Mouse (Mus musculus) fibroblast of lung, adult 2 months (primary cell): ENCODE results near the gene Chgb.

Experiments
- DNase-seq: peaks from one replicate; pipeline ENCODE4 v3.0.0-alpha.2; 2011; ENCODE audit warnings: low read depth

Gene Chgb

DNA sequence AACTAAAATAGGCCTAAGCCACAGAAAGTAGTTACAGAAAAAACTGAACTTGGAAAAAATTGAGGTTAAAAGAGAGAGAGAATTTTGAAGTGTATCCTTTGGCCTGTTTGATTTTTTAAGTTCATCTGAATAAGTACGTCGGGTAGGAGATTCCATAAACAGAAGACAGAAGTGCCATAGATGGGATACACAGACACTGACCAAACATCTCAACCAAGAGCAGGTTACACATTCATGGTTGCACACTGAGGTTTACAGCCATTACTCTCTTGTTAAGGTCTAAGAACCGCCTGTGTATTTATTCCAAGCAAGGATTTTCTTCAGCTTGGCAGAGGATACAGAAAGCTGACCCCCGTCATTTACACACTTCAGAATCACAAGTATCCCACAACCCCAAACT lies at the start of gene Chgb:
Gene Chgb (plus strand): TSS at position 301 of the 400 bp plus-strand sequence.
- DNase-seq = no peak

DNA sequence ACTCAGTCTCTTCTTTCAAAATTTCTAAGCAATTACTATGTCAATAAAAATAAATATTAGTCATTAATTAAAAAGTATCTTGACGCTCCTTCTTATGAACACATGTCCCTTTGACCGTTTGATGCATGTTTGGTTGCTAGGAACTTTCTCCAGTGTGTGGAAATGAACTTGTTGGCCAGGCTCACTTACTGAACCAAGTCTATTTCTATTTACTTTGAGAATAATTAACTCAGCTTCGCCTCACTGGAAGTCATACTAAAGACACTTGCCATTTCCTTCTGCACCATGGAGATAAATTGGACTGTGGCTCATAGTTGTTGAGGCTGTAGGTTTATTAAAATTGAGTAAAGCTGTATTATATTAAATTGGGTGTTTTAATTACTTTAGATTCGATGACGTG lies 48.1 kb upstream of the Chgb start:
- no peak for DNase-seq

DNA sequence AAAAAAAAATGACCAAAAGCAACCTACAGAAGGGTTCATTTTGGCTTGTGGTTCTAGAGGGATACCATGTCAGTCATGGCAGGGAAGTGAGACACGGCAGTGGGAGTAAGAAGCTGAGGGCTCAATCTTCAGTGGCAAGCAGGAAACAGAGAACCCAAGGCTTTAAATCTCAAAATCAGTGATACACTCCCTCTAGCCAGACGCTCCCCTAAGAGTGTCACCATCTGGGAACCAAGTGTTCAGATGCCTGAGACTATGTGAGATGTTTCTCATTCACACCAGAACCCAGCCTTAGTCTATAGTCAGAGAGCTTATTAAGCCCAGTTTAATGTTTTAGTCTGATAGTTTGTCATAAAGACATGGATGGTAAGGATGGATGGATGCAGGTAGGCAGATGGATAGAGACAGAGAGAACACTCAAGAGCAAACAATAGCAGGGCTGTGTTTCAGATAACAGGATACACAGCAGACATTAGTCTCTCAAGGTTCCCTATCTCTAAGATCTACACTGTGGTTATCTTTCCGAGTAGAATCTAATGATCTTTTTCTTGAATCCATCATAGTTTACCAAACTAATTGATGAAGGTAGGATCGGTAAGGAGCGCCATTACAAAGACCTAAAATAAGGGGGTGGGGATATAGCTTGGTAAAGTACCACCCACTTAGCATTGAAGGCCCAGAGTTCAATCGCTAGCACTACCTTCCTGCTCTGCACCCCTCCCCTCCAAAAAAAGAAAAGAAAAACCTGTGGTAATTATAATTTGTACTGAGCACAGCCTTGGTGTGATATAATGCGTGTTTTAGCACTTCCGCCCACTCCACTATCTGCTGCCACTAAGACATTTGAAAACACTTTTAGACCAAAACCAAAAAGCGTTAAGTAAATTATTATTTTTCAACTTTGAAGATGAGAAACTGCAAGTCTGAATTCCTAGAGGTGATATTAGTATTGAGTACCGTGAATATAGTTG lies 47.2 kb upstream of the Chgb start:
- DNase-seq = no peak

DNA sequence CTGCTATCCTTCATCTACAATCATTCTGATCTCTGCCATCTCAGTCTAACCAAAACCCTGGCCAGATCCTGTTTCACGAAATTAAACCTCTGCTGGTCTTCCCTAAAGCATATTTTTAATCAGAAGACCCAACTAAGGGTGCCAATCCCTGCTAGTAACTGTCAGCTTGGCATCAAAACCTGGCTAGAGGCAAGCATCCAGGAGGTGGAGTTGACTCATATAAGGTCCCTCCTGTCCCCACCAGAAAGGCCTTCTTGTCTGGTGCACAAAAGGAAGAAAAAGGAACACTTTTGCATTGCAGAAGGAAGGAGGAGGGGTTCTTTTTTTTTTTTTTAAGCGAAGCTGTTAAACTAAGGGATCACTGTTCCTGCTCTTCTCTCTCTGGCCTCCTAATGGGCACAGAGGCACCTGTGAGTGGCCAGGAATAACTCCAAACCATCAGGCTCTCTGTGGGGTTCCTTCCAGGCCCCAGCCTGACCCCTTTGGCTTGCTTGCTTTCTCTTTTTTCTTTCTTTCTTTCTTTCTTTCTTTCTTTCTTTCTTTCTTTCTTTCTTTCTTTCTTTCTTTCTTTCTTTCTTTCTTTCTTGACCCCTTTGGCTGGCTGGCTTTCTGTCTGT lies 42.2 kb upstream of the Chgb start:
- DNase-seq = no peak

GRCm38 (mm10) chr2:132741862-132742347 lies 39.2 kb upstream of the Chgb start:
- no peak for DNase-seq

- no peak for DNase-seq
Measured at GRCm38 (mm10) chr2:132744866-132745265, 36.2 kb upstream of the Chgb start.

DNA sequence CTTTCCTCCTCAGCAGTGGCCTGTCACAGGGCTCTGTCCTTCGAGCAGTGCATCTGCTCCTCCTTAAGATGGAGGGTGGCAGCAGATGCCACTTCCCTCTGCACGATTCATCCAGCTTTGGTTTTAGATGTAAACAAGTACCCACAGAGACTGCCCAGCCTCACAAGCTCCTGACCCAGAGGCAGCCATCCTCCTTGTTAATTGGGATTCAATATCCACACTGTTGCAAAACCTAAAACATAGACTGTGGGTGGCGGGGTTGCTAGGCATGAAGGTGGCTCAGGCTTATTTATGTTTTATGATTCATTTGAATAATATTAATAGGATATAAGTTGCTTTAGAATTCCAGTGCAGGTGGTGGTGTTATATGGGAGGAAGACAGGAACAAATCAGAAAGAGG lies 35.0 kb upstream of the Chgb start:
- no peak for DNase-seq

- DNase-seq = no peak
Measured at GRCm38 (mm10) chr2:132750726-132751125, 30.4 kb upstream of the Chgb start.

GRCm38 (mm10) chr2:132751141-132752066 lies 29.7 kb upstream of the Chgb start:
- DNase-seq = no peak

DNA sequence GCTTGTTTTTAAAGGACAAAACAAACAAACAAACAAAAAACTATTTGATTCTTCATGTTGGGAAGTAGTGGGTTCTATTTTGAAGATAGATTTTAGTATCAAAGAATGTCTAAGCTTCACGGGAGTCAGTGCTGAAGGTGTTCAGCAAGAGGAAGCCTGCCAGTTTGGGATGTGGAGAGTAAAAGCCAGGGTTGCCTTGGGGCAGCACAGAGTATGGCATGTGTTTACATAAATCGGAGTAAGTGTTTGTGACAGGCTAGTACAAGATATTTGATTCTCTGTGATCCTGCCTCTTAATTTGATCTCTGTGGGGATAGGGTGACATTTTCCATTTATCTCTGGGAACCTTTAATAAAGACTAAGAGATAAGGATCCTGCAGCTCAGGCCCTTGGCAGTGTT lies 28.7 kb upstream of the Chgb start:
- no peak for DNase-seq

- no peak for DNase-seq
Measured at GRCm38 (mm10) chr2:132753137-132753536, 27.9 kb upstream of the Chgb start.

DNA sequence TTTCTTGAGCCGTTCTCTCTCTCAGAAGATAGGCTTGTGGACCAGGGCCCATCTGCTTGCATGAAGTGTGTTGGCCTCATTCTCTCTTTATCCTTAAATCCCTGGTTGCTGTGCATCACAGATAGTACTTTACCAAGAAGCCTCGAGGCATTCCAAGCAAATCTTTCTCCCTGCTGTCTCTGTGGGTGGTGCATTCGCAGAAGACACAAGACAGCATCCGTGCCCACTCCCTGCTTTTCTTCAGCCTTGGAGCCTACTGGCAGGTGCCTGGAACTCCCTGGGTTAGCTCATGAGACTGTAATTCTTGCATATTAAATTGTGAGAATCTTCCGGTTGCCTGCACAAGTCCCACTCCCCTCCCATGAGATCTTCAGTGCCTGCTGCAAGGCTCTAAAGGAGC lies 23.2 kb upstream of the Chgb start:
- no peak for DNase-seq

DNA sequence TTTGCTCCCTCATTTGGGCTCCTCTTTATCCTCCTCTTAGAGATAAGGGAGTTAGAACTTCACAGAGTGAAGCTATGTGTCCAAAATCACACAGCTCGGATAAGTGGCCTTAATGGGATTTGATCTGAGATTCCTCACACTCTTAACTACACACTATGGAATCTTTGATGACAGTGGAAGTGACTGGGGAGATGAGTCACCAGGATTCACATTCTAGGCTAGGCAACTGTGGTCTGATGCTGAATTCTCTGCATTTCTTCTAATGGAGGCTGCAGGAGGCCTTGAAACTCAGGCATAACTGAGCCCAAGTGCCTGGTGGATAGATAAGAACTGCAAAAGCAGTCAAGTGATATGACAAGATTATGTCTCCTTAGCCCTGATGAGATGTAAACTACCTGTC lies 10.3 kb upstream of the Chgb start:
- DNase-seq = no peak

DNA sequence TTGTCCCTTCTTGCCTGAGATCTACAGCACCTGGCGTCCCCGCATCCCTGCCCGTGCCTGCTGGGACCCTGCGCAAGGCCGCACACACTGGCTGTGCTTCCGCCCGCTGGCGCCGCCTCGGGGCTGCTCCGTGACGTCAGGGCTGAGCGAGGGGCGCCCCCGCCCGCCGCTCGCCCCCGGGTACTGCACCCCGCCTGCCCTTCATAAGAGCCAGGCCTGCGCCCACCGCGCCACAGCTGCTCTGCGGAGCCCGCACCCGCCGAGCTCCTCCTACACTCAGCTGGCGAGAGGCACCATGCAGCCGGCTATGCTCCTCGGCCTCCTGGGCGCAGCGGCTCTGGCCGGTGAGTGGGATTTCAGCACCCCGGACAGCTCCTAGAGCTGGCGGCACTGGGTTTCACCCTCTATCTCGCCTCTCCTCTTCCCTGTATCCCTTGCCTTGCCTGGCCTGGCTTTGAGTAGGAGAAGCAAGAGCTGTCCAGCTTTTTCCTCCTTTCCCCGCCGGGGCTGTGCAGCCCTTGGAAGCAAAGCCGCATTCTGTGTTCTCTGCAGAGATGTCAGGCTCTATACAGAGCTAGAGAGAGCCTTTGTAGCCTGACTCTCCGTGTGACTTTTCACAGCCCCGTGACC lies 476 bp downstream of the Chgb start:
- DNase-seq = peak; percentile 57

GRCm38 (mm10) chr2:132784039-132784438 lies 3.0 kb downstream of the Chgb start:
- DNase-seq = no peak

DNA sequence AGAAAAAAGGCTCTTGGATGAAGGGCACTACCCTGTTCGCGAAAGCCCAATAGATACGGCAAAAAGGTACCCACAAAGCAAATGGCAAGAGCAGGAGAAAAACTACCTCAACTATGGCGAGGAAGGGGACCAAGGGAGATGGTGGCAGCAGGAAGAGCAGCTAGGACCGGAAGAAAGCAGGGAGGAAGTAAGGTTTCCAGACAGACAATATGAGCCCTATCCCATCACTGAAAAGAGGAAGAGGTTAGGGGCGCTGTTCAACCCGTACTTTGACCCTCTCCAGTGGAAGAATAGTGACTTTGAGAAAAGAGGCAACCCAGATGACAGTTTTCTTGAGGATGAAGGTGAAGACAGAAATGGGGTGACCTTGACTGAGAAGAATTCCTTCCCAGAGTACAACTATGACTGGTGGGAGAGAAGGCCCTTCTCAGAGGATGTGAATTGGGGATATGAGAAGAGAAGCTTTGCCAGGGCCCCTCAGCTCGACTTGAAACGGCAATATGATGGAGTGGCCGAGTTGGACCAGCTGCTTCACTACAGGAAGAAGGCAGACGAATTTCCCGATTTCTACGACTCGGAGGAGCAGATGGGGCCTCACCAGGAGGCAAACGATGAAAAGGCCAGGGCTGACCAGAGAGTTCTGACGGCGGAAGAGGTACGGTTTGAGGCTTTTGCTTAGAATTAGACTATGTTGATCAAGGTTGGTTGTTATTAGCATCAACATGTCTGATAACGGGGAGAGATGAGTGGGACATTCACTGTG lies 12.5 kb downstream of the Chgb start:
- no peak for DNase-seq

- DNase-seq = no peak
Measured at GRCm38 (mm10) chr2:132794204-132794586, 13.1 kb downstream of the Chgb start.

DNA sequence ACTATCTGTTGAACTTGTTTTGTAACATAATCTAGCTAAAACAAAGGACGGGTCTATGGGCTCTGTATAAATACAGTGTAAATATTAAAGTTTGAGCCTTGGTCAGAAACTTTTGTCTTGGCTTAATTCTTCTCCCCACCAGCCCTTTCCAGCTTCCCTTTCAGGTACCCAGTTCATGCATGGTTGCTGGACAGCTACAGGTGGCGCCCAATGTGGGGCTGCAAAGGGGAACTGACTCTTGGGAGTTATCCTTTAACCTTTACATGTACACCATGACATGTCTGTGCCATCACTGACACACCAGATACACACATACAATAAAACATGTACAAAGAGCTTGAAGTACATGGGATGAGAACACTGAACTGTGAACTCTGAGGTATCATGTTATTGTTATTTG lies 21.9 kb downstream of the Chgb start:
- DNase-seq = no peak

GRCm38 (mm10) chr2:132815608-132816314 lies 34.7 kb downstream of the Chgb start, which contains the start of the genes Trmt6 and Mcm8:
Gene Trmt6 (minus strand): TSS chr2:132816055.
Gene Mcm8 (plus strand): TSS chr2:132816141.
- DNase-seq = peak; percentile 91

GRCm38 (mm10) chr2:132841071-132841470 lies 60.0 kb downstream of the Chgb start:
- no peak for DNase-seq
